Mouse (Mus musculus) liver, adult (tissue): ENCODE measurements around the gene Pard6a.

Source experiments
- GATA4 ChIP-seq: IDR thresholded peaks from 2 replicates; pipeline ENCODE4 v1.6.1; 2014; ENCODE audit warnings: mild to moderate bottlenecking, low read length; ENCODE audit not compliant: insufficient replicate concordance

The Pard6a gene

GRCm38 (mm10) chr8:105694051-105694799, 6.7 kb upstream of the Pard6a start:
- no peak for TF ChIP-seq GATA4

- no peak for TF ChIP-seq GATA4
These were observed 5.7 kb upstream of the Pard6a start for GRCm38 (mm10) chr8:105695080-105695780.

GRCm38 (mm10) chr8:105697196-105697780, 3.7 kb upstream of the Pard6a start:
- TF ChIP-seq GATA4: no peak

- TF ChIP-seq GATA4: no peak
These were observed 2.2 kb upstream of the Pard6a start for GRCm38 (mm10) chr8:105698734-105699133.

- no peak for TF ChIP-seq GATA4
These were observed 1.3 kb upstream of the Pard6a start for GRCm38 (mm10) chr8:105699488-105700215.

- no peak for TF ChIP-seq GATA4
These were observed 382 bp upstream of the Pard6a start for GRCm38 (mm10) chr8:105700566-105700965.

GRCm38 (mm10) chr8:105702001-105702401, 1.1 kb downstream of the Pard6a start:
- TF ChIP-seq GATA4: no peak

GRCm38 (mm10) chr8:105702731-105703415, 1.9 kb downstream of the Pard6a start:
- no peak for TF ChIP-seq GATA4

GRCm38 (mm10) chr8:105704146-105704812, 3.3 kb downstream of the Pard6a start:
- no peak for TF ChIP-seq GATA4

- TF ChIP-seq GATA4: no peak
These were observed 4.0 kb downstream of the Pard6a start for GRCm38 (mm10) chr8:105704955-105705354.

- no peak for TF ChIP-seq GATA4
These were observed 5.5 kb downstream of the Pard6a start for GRCm38 (mm10) chr8:105706426-105706825.

- no peak for TF ChIP-seq GATA4
These were observed 6.8 kb downstream of the Pard6a start, which contains the start of the genes 4933405L10Rik and Enkd1 for GRCm38 (mm10) chr8:105707498-105708403. Gene 4933405L10Rik (plus strand): TSS chr8:105707655. Gene Enkd1 (minus strand): TSS chr8:105708210.

GRCm38 (mm10) chr8:105708675-105709074, 7.7 kb downstream of the Pard6a start:
- TF ChIP-seq GATA4: no peak
